Mouse (Mus musculus): ENCODE results near the gene Atp2a1. TPM values are rescaled to one million over a fixed set of nuclear protein-coding genes. Genes with fewer than 3 reads are reported as not detected.
"Not testable (repeated sequence)": the region's sequence is repeated elsewhere in the genome, so short reads cannot be mapped to it uniquely, and the experiment has no call there.

Gene Atp2a1
- total and polyA plus RNA-seq, 3 experiments: 0.38 to 0.74 TPM; not detected in 1

GRCm38 (mm10) chr7:126402518-126402917 lies 60.4 kb downstream of the Atp2a1 start:
- in situ Hi-C loops (cut with MboI; ENCODE audit: low pct_ligation_motif_present, low pct_unique_long_range_greater_than_20kb, low sequenced_read_pairs); H3K27me3 ChIP-seq (replicated peaks); H3K27ac ChIP-seq (ENCODE audit: insufficient read depth, low read depth); H3K9ac ChIP-seq (ENCODE audit: insufficient read depth, low read depth); H3K4me3 ChIP-seq (replicated peaks in 1 of 3; ENCODE audit: low read depth in 2 of 3, low read length in 2 of 3, poor library complexity in 1 of 3); DNase-seq (ENCODE audit: extremely low read depth); H3K9me3 ChIP-seq (replicated peaks; ENCODE audit: low read length); dilution Hi-C loops (cut with MboI; ENCODE audit: extremely low pct_ligation_motif_present, extremely low pct_unique_long_range_greater_than_20kb, low sequenced_read_pairs); H3K4me2 ChIP-seq (ENCODE audit: insufficient read depth, low read depth, poor library complexity, severe bottlenecking); H3K79me2 ChIP-seq (replicated peaks; ENCODE audit: control insufficient read depth, extremely low read depth, insufficient read depth, poor library complexity, severe bottlenecking): not testable (repeated sequence)
- Histone ChIP-seq H3K4me1 (ENCODE audit: control insufficient read depth in 1 of 2, insufficient read depth in 2 of 2) (peaks cover 6 to 12% of the 10 kb centered on the region in 2 experiments; a peak in 3 of 4 replicates), H3K36me3 (replicated peaks in 1 of 2; ENCODE audit: control insufficient read depth in 1 of 2, insufficient read depth in 1 of 2, low read length in 1 of 2) (peaks cover 0 to 11% of the 10 kb centered on the region in 2 experiments)
- TF ChIP-seq BHLHE40 (IDR thresholded peaks at IDR 0.05; ENCODE audit: low read depth, low read length): 0 out of 2 replicates have a peak, but pooled peaks have one; percentile 16
- TF ChIP-seq ZNF384 (IDR thresholded peaks at IDR 0.05; ENCODE audit: low read depth, low read length): peak; percentile 84

- H3K27me3 ChIP-seq (replicated peaks): no peaks in the 10 kb centered on the region
- H3K9ac ChIP-seq (ENCODE audit: insufficient read depth, low read depth): no peak overlapping the region
- H3K27ac ChIP-seq (ENCODE audit: insufficient read depth, low read depth): no peak overlapping the region
- H3K4me1 ChIP-seq (ENCODE audit: control insufficient read depth in 1 of 2, insufficient read depth in 2 of 2): peaks cover 8 to 27% of the 10 kb centered on the region in 2 experiments; a peak in 3 of 4 replicates
- DNase-seq (ENCODE audit: extremely low read depth): peak; percentile 93
- TF ChIP-seq JUN (IDR thresholded peaks at IDR 0.05; ENCODE audit: insufficient read depth, low read depth, low read length) (no peak), USF1 (IDR thresholded peaks at IDR 0.05; ENCODE audit: low read depth, low read length) (no peak), SIN3A (IDR thresholded peaks at IDR 0.05; ENCODE audit: low read length) (peak; percentile 65; the same call in 1 of the 2 replicates), UBTF (IDR thresholded peaks at IDR 0.05; ENCODE audit: low read depth, low read length) (no peak), ELF1 (IDR thresholded peaks at IDR 0.05; ENCODE audit: low read depth, low read length) (peak; percentile 30; the same call in 1 of the 2 replicates), IRF4 (IDR thresholded peaks at IDR 0.05; ENCODE audit: low read depth, low read length) (peak; percentile 60; the same call in 1 of the 2 replicates), HCFC1 (IDR thresholded peaks at IDR 0.05; ENCODE audit: low read depth, low read length) (peak; percentile 50), EP300 (IDR thresholded peaks at IDR 0.05; ENCODE audit: low read length) (no peak), MAZ (IDR thresholded peaks at IDR 0.05; ENCODE audit: low read depth, low read length) (0 out of 2 replicates have a peak, but pooled peaks have one; percentile 43), E2F4 (IDR thresholded peaks at IDR 0.05; ENCODE audit: insufficient replicate concordance, low read depth, low read length) (no peak), MEF2A (IDR thresholded peaks at IDR 0.05; ENCODE audit: borderline replicate concordance, low read depth, low read length) (0 out of 2 replicates have a peak, but pooled peaks have one; percentile 25), POLR2AphosphoS2 (IDR thresholded peaks at IDR 0.05; ENCODE audit: low read depth, low read length) (no peak), BHLHE40 (IDR thresholded peaks at IDR 0.05; ENCODE audit: low read depth, low read length) (no peak), ZC3H11A (IDR thresholded peaks at IDR 0.05; ENCODE audit: low read depth, low read length) (peak; percentile 87), RCOR1 (conservative IDR thresholded peaks at IDR 0.05; ENCODE audit: low read depth, low read length) (no peak), JUND (conservative IDR thresholded peaks at IDR 0.05; ENCODE audit: low read depth, low read length) (0 out of 2 replicates have a peak, but pooled peaks have one; percentile 26), TBP (conservative IDR thresholded peaks at IDR 0.05; ENCODE audit: low read depth, low read length) (no peak), NELFE (IDR thresholded peaks at IDR 0.05; ENCODE audit: low read depth, low read length) (peak; percentile 27; the same call in 1 of the 2 replicates), SMC3 (IDR thresholded peaks at IDR 0.05; ENCODE audit: low read depth, low read length) (peak; percentile 97), MAFK (IDR thresholded peaks at IDR 0.05; ENCODE audit: insufficient replicate concordance, low read length) (no peak), POLR2A (IDR thresholded peaks at IDR 0.05; ENCODE audit: low read depth, low read length) (no peak), CTCF (conservative IDR thresholded peaks at IDR 0.05 in 1 of 2, IDR thresholded peaks at IDR 0.05 in 1 of 2; ENCODE audit: low read depth in 2 of 2, low read length in 2 of 2) (peak; percentile 83 to 97), TCF12 (IDR thresholded peaks at IDR 0.05; ENCODE audit: low read depth, low read length) (0 out of 2 replicates have a peak, but pooled peaks have one; percentile 37), MXI1 (IDR thresholded peaks at IDR 0.05; ENCODE audit: low read depth, low read length) (no peak), GABPA (IDR thresholded peaks at IDR 0.05; ENCODE audit: insufficient replicate concordance, low read depth, low read length) (no peak), CHD1 (IDR thresholded peaks at IDR 0.05; ENCODE audit: low read depth, low read length) (no peak), USF2 (conservative IDR thresholded peaks at IDR 0.05; ENCODE audit: low read depth, low read length) (no peak), CHD2 (IDR thresholded peaks at IDR 0.05; ENCODE audit: low read length) (no peak), ZKSCAN1 (IDR thresholded peaks at IDR 0.05; ENCODE audit: borderline replicate concordance, low read depth, low read length) (no peak), NRF1 (IDR thresholded peaks at IDR 0.05; ENCODE audit: low read depth, low read length) (peak; percentile 47; the same call in 1 of the 2 replicates), RAD21 (IDR thresholded peaks at IDR 0.05; ENCODE audit: low read depth, low read length) (peak; percentile 94)
- no peaks in the 10 kb centered on the region for H3K9me3 ChIP-seq (replicated peaks; ENCODE audit: low read length)
- no peak overlapping the region for H3K4me3 ChIP-seq (replicated peaks in 1 of 3; ENCODE audit: low read depth in 2 of 3, low read length in 2 of 3, poor library complexity in 1 of 3)
- in situ Hi-C loops (cut with MboI; ENCODE audit: low pct_ligation_motif_present, low pct_unique_long_range_greater_than_20kb, low sequenced_read_pairs): loop anchor here (5.0 kb wide), 3 partner anchors 38 to 128 kb away; no protein-coding TSS in a partner anchor
- dilution Hi-C loops (cut with MboI; ENCODE audit: extremely low pct_ligation_motif_present, extremely low pct_unique_long_range_greater_than_20kb, low sequenced_read_pairs): no loop called here
- H3K4me2 ChIP-seq (ENCODE audit: insufficient read depth, low read depth, poor library complexity, severe bottlenecking): no peak overlapping the region
- peaks cover 0 to 3% of the 10 kb centered on the region in 2 experiments for H3K36me3 ChIP-seq (replicated peaks in 1 of 2; ENCODE audit: control insufficient read depth in 1 of 2, insufficient read depth in 1 of 2, low read length in 1 of 2)
- peaks cover 4% of the 10 kb centered on the region; the same call in 1 of the 2 replicates for H3K79me2 ChIP-seq (replicated peaks; ENCODE audit: control insufficient read depth, extremely low read depth, insufficient read depth, poor library complexity, severe bottlenecking)
Measured at GRCm38 (mm10) chr7:126399548-126399947, 63.4 kb downstream of the Atp2a1 start.

Data from CH12.LX (cell line).